Mouse (Mus musculus): ENCODE measurements around the gene Wars. TPM values are rescaled to one million over a fixed set of nuclear protein-coding genes. Genes with fewer than 3 reads are reported as not detected.
A peak's percentile ranks its signal among the peaks of the same experiment; 100 is the strongest.

Gene Wars
- polyA plus RNA-seq (2015; fragmentation: Nextera tagmentation; extraction: Ambion mirVana) = 113 and 114 TPM in 2 replicates

- no peaks in the 10 kb centered on the region for H3K9me3 ChIP-seq (ENCODE audit: control insufficient read depth, low read length)
- H3K4me2 ChIP-seq (ENCODE audit: low read length) = peak within 1 kb of the TSS; percentile 96
- H3K27ac ChIP-seq (ENCODE audit: low read length) = no peak within 1 kb of the TSS
- peaks cover 19% of the 10 kb centered on the region for H3K4me1 ChIP-seq (replicated peaks; ENCODE audit: control insufficient read depth, insufficient read depth, low read length)
- peak within 1 kb of the TSS; percentile 76 for H3K4me3 ChIP-seq (replicated peaks; ENCODE audit: low read length)
- peak within 1 kb of the TSS; percentile 71 for H3K9ac ChIP-seq (replicated peaks; ENCODE audit: low read depth, low read length)
- peak; percentile 100 for ATAC-seq
- no peaks in the 10 kb centered on the region for H3K27me3 ChIP-seq (replicated peaks; ENCODE audit: control insufficient read depth, insufficient read depth, low read length)
- no peaks in the 10 kb centered on the region for H3K36me3 ChIP-seq (ENCODE audit: control insufficient read depth, insufficient read depth)
- WGBS = under 1% methylated on average over 57 of the region's 58 CpGs
These were observed at the start of gene Wars for GRCm38 (mm10) chr12:108893715-108894431. Wars (minus strand) TSS chr12:108894174.

GRCm38 (mm10) chr12:108942203-108942923 lies 48.4 kb upstream of the Wars start:
- H3K27me3 ChIP-seq (replicated peaks; ENCODE audit: control insufficient read depth, insufficient read depth, low read length) = no peaks in the 10 kb centered on the region
- no peak overlapping the region for H3K4me3 ChIP-seq (replicated peaks; ENCODE audit: low read length)
- 85% methylated on average over 14 of the region's 14 CpGs for WGBS
- H3K9ac ChIP-seq (replicated peaks; ENCODE audit: low read depth, low read length) = no peak overlapping the region
- H3K9me3 ChIP-seq (ENCODE audit: control insufficient read depth, low read length) = no peaks in the 10 kb centered on the region
- 0 out of 2 replicates have a peak, but pooled peaks cover 3% of the 10 kb centered on the region for H3K4me1 ChIP-seq (replicated peaks; ENCODE audit: control insufficient read depth, insufficient read depth, low read length)
- no peak overlapping the region for H3K27ac ChIP-seq (ENCODE audit: low read length)
- no peak for ATAC-seq
- H3K4me2 ChIP-seq (ENCODE audit: low read length) = no peak overlapping the region
- no peaks in the 10 kb centered on the region for H3K36me3 ChIP-seq (ENCODE audit: control insufficient read depth, insufficient read depth)

- Histone ChIP-seq H3K9me3 (ENCODE audit: control insufficient read depth, low read length) (no peaks in the 10 kb centered on the region), H3K4me1 (replicated peaks; ENCODE audit: control insufficient read depth, insufficient read depth, low read length) (0 out of 2 replicates have a peak, but pooled peaks cover 3% of the 10 kb centered on the region), H3K27ac (ENCODE audit: low read length) (no peak overlapping the region), H3K9ac (replicated peaks; ENCODE audit: low read depth, low read length) (no peak overlapping the region), H3K4me3 (replicated peaks; ENCODE audit: low read length) (no peak overlapping the region), H3K4me2 (ENCODE audit: low read length) (no peak overlapping the region), H3K36me3 (ENCODE audit: control insufficient read depth, insufficient read depth) (no peaks in the 10 kb centered on the region), H3K27me3 (replicated peaks; ENCODE audit: control insufficient read depth, insufficient read depth, low read length) (no peaks in the 10 kb centered on the region)
- no peak for ATAC-seq
- WGBS = 67% methylated on average over 2 of the region's 2 CpGs
These were observed 47.3 kb upstream of the Wars start for GRCm38 (mm10) chr12:108941282-108941681.

GRCm38 (mm10) chr12:108940255-108940654 lies 46.3 kb upstream of the Wars start:
- no peaks in the 10 kb centered on the region for H3K9me3 ChIP-seq (ENCODE audit: control insufficient read depth, low read length)
- no peaks in the 10 kb centered on the region for H3K27me3 ChIP-seq (replicated peaks; ENCODE audit: control insufficient read depth, insufficient read depth, low read length)
- ATAC-seq = no peak
- WGBS = 48% methylated on average over 1 of the region's 1 CpGs
- H3K4me1 ChIP-seq (replicated peaks; ENCODE audit: control insufficient read depth, insufficient read depth, low read length) = 0 out of 2 replicates have a peak, but pooled peaks cover 3% of the 10 kb centered on the region
- H3K4me3 ChIP-seq (replicated peaks; ENCODE audit: low read length) = no peak overlapping the region
- H3K36me3 ChIP-seq (ENCODE audit: control insufficient read depth, insufficient read depth) = no peaks in the 10 kb centered on the region
- no peak overlapping the region for H3K4me2 ChIP-seq (ENCODE audit: low read length)
- no peak overlapping the region for H3K27ac ChIP-seq (ENCODE audit: low read length)
- no peak overlapping the region for H3K9ac ChIP-seq (replicated peaks; ENCODE audit: low read depth, low read length)

- no peak overlapping the region for H3K27ac ChIP-seq (ENCODE audit: low read length)
These were observed 45.3 kb upstream of the Wars start for GRCm38 (mm10) chr12:108939317-108939716.

GRCm38 (mm10) chr12:108938844-108939243 lies 44.9 kb upstream of the Wars start:
- Histone ChIP-seq H3K36me3 (ENCODE audit: control insufficient read depth, insufficient read depth) (no peaks in the 10 kb centered on the region), H3K4me1 (replicated peaks; ENCODE audit: control insufficient read depth, insufficient read depth, low read length) (0 out of 2 replicates have a peak, but pooled peaks cover 3% of the 10 kb centered on the region), H3K27me3 (replicated peaks; ENCODE audit: control insufficient read depth, insufficient read depth, low read length) (no peaks in the 10 kb centered on the region), H3K27ac (ENCODE audit: low read length) (no peak overlapping the region), H3K4me2 (ENCODE audit: low read length) (no peak overlapping the region), H3K4me3 (replicated peaks; ENCODE audit: low read length) (no peak overlapping the region), H3K9ac (replicated peaks; ENCODE audit: low read depth, low read length) (no peak overlapping the region), H3K9me3 (ENCODE audit: control insufficient read depth, low read length) (no peaks in the 10 kb centered on the region)
- no peak for ATAC-seq
- WGBS = 87% methylated on average over 5 of the region's 5 CpGs

More at GRCm38 (mm10) chr12:108939317-108939716, 45.3 kb upstream of the Wars start:
- no peak for ATAC-seq
- Histone ChIP-seq H3K4me3 (replicated peaks; ENCODE audit: low read length) (no peak overlapping the region), H3K36me3 (ENCODE audit: control insufficient read depth, insufficient read depth) (no peaks in the 10 kb centered on the region), H3K27me3 (replicated peaks; ENCODE audit: control insufficient read depth, insufficient read depth, low read length) (no peaks in the 10 kb centered on the region), H3K9ac (replicated peaks; ENCODE audit: low read depth, low read length) (no peak overlapping the region), H3K4me2 (ENCODE audit: low read length) (no peak overlapping the region), H3K9me3 (ENCODE audit: control insufficient read depth, low read length) (no peaks in the 10 kb centered on the region), H3K4me1 (replicated peaks; ENCODE audit: control insufficient read depth, insufficient read depth, low read length) (0 out of 2 replicates have a peak, but pooled peaks cover 3% of the 10 kb centered on the region)
- 60% methylated on average over 9 of the region's 9 CpGs for WGBS

GRCm38 (mm10) chr12:108937506-108937905 lies 43.5 kb upstream of the Wars start:
- H3K4me3 ChIP-seq (replicated peaks; ENCODE audit: low read length) = no peak overlapping the region
- H3K4me1 ChIP-seq (replicated peaks; ENCODE audit: control insufficient read depth, insufficient read depth, low read length) = 0 out of 2 replicates have a peak, but pooled peaks cover 3% of the 10 kb centered on the region
- H3K9ac ChIP-seq (replicated peaks; ENCODE audit: low read depth, low read length) = no peak overlapping the region
- H3K4me2 ChIP-seq (ENCODE audit: low read length) = no peak overlapping the region
- no peaks in the 10 kb centered on the region for H3K36me3 ChIP-seq (ENCODE audit: control insufficient read depth, insufficient read depth)
- WGBS = 91% methylated on average over 4 of the region's 4 CpGs
- H3K27ac ChIP-seq (ENCODE audit: low read length) = no peak overlapping the region
- no peaks in the 10 kb centered on the region for H3K27me3 ChIP-seq (replicated peaks; ENCODE audit: control insufficient read depth, insufficient read depth, low read length)
- no peaks in the 10 kb centered on the region for H3K9me3 ChIP-seq (ENCODE audit: control insufficient read depth, low read length)
- ATAC-seq = no peak

- no peaks in the 10 kb centered on the region for H3K36me3 ChIP-seq (ENCODE audit: control insufficient read depth, insufficient read depth)
- 39% methylated on average over 6 of the region's 6 CpGs for WGBS
- H3K9me3 ChIP-seq (ENCODE audit: control insufficient read depth, low read length) = no peaks in the 10 kb centered on the region
- no peak for ATAC-seq
- H3K27me3 ChIP-seq (replicated peaks; ENCODE audit: control insufficient read depth, insufficient read depth, low read length) = no peaks in the 10 kb centered on the region
- H3K9ac ChIP-seq (replicated peaks; ENCODE audit: low read depth, low read length) = no peak overlapping the region
- H3K4me3 ChIP-seq (replicated peaks; ENCODE audit: low read length) = no peak overlapping the region
- H3K4me2 ChIP-seq (ENCODE audit: low read length) = no peak overlapping the region
- no peak overlapping the region for H3K27ac ChIP-seq (ENCODE audit: low read length)
- 0 out of 2 replicates have a peak, but pooled peaks cover 3% of the 10 kb centered on the region for H3K4me1 ChIP-seq (replicated peaks; ENCODE audit: control insufficient read depth, insufficient read depth, low read length)
These were observed 42.9 kb upstream of the Wars start for GRCm38 (mm10) chr12:108936834-108937233.

GRCm38 (mm10) chr12:108934231-108934630 lies 40.3 kb upstream of the Wars start:
- 69% methylated on average over 6 of the region's 6 CpGs for WGBS
- H3K9ac ChIP-seq (replicated peaks; ENCODE audit: low read depth, low read length) = no peak overlapping the region
- H3K4me2 ChIP-seq (ENCODE audit: low read length) = no peak overlapping the region
- H3K4me1 ChIP-seq (replicated peaks; ENCODE audit: control insufficient read depth, insufficient read depth, low read length) = 0 out of 2 replicates have a peak, but pooled peaks cover 5% of the 10 kb centered on the region
- no peaks in the 10 kb centered on the region for H3K36me3 ChIP-seq (ENCODE audit: control insufficient read depth, insufficient read depth)
- no peak for ATAC-seq
- H3K4me3 ChIP-seq (replicated peaks; ENCODE audit: low read length) = no peak overlapping the region
- H3K27ac ChIP-seq (ENCODE audit: low read length) = no peak overlapping the region
- H3K9me3 ChIP-seq (ENCODE audit: control insufficient read depth, low read length) = no peaks in the 10 kb centered on the region
- no peaks in the 10 kb centered on the region for H3K27me3 ChIP-seq (replicated peaks; ENCODE audit: control insufficient read depth, insufficient read depth, low read length)
